Mouse (Mus musculus): ENCODE measurements around the gene Mmp9.

GRCm38 (mm10) chr2:164968451-164968851 is 27.9 kb downstream of the Mmp9 start:
- TF ChIP-seq CTCF (IDR thresholded peaks at IDR 0.05; ENCODE audit: insufficient read depth, low read length) (no peak), POLR2A (IDR thresholded peaks at IDR 0.05; ENCODE audit: borderline replicate concordance, extremely low read depth, low read depth, low read length) (no peak)
